Mouse (Mus musculus) hindbrain, embryonic 11.5 days (tissue): ENCODE results near the gene Ankrd23. TPM values are rescaled to one million over a fixed set of nuclear protein-coding genes. Genes with fewer than 3 reads are reported as not detected.

ENCODE experiments used
- ATAC-seq: fragments of 200-750 bp; cut with Nextera tagmentation; 2 replicates; pipeline ENCODE4 v1.8.0; 2017; ENCODE audit warnings: mild to moderate bottlenecking, moderate TSS enrichment, moderate library complexity; ENCODE audit not compliant: low FRiP score
- DNase-seq: peaks from one replicate; pipeline ENCODE4 v3.0.0-alpha.2; 2015; ENCODE audit warnings: low spot score
- H3K27ac ChIP-seq: fragments of 300-500 bp; sonication (generic); 2 replicates; pipeline ENCODE4 v1.5.1; 2014; ENCODE audit warnings: mild to moderate bottlenecking, low read depth, low read length
- H3K27me3 ChIP-seq: fragments of 300-500 bp; sonication (generic); 2 replicates; pipeline ENCODE4 v1.6.1; 2014; ENCODE audit warnings: mild to moderate bottlenecking, low read length, moderate library complexity, mixed read lengths; ENCODE audit not compliant: control insufficient read depth, insufficient read depth
- H3K36me3 ChIP-seq: fragments of 300-500 bp; sonication (generic); 2 replicates; pipeline ENCODE4 v1.6.1; 2014; ENCODE audit warnings: mild to moderate bottlenecking, low read length, moderate library complexity, mixed read lengths; ENCODE audit not compliant: control insufficient read depth, insufficient read depth
- H3K4me1 ChIP-seq: fragments of 300-500 bp; sonication (generic); replicated peaks from 2 replicates; pipeline ENCODE4 v1.6.1; 2014; ENCODE audit warnings: low read length, mixed read lengths; ENCODE audit not compliant: control insufficient read depth, insufficient read depth
- H3K4me2 ChIP-seq: fragments of 300-500 bp; sonication (generic); replicated peaks from 2 replicates; pipeline ENCODE4 v1.6.1; 2014; ENCODE audit warnings: mild to moderate bottlenecking, low read depth, low read length
- H3K4me3 ChIP-seq: fragments of 300-500 bp; sonication (generic); 2 replicates; pipeline ENCODE4 v1.5.1; 2014; ENCODE audit warnings: low read depth, low read length
- H3K9ac ChIP-seq: fragments of 300-500 bp; sonication (generic); 2 replicates; pipeline ENCODE4 v1.6.1; 2014; ENCODE audit warnings: low read depth, low read length
- H3K9me3 ChIP-seq: fragments of 300-500 bp; sonication (generic); 2 replicates; pipeline ENCODE4 v1.6.1; 2016; ENCODE audit warnings: low read length; ENCODE audit not compliant: control insufficient read depth
- WGBS: fragments of 180-500 bp; shearing (Covaris S2); extraction: QIAGEN DNeasy Blood & Tissue Kit; methylation state at CpG from one replicate; pipeline ENCODE4 v1.1.7; 2014; 5-methylcytosine and 5-hydroxymethylcytosine counted together
- polyA plus RNA-seq: library from polyadenylated mRNA; unstranded; fragments of >200 nt; fragmentation: Nextera tagmentation; extraction: Ambion mirVana; gene quantifications from 2 replicates; pipeline ENCODE4 v1.2.1, GENCODE M21; 2014

Gene Ankrd23
- polyA plus RNA-seq, 1 experiment from 2014 or later, result 6.8 TPM

GRCm38 (mm10) chr1:36533546-36533945 lies 3.1 kb downstream of the Ankrd23 start:
- 88% methylated on average over 6 of the region's 6 CpGs for WGBS
- DNase-seq (no peak), ATAC-seq (no peak)

GRCm38 (mm10) chr1:36531461-36531860 lies 5.2 kb downstream of the Ankrd23 start:
- WGBS, result 91% methylated on average over 12 of the region's 12 CpGs
- DNase-seq (no peak), ATAC-seq (no peak)
- H3K27me3 ChIP-seq, result no peaks in the 10 kb centered on the region
- H3K9me3 ChIP-seq, result no peaks in the 10 kb centered on the region
- H3K9ac ChIP-seq, result no peak overlapping the region
- H3K4me3 ChIP-seq, result no peak overlapping the region
- H3K27ac ChIP-seq, result no peak overlapping the region
- H3K36me3 ChIP-seq, result no peaks in the 10 kb centered on the region
- H3K4me1 ChIP-seq, result no peaks in the 10 kb centered on the region
- no peak overlapping the region for H3K4me2 ChIP-seq

More at GRCm38 (mm10) chr1:36533546-36533945, 3.1 kb downstream of the Ankrd23 start:
- Histone ChIP-seq H3K27ac (no peak overlapping the region), H3K9me3 (no peaks in the 10 kb centered on the region), H3K36me3 (no peaks in the 10 kb centered on the region), H3K4me1 (no peaks in the 10 kb centered on the region), H3K4me2 (no peak overlapping the region), H3K4me3 (no peak overlapping the region), H3K27me3 (no peaks in the 10 kb centered on the region), H3K9ac (no peak overlapping the region)

DNA sequence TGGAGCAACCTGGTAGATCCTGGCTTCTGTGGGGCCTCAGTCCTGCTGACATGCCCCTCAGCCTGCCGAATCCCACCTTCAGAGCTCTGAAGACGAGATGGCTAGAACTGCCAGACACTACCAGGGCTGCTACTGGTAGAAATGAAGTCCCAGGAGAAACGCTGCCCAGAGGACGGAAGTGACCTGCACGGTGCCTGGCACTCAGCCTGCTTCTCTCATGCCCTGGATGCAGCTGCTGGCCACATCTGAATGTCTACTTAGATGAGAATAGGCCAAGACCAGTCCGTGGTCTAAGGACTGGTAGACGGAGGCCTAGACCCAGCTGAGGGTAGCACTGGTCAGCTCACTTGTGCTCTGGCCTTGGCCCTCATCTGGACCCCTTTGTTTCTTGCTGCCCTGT lies 5.7 kb downstream of the Ankrd23 start:
- Histone ChIP-seq H3K27ac (no peak overlapping the region), H3K4me2 (no peak overlapping the region), H3K36me3 (no peaks in the 10 kb centered on the region), H3K4me1 (no peaks in the 10 kb centered on the region), H3K9ac (no peak overlapping the region), H3K27me3 (no peaks in the 10 kb centered on the region), H3K4me3 (no peak overlapping the region), H3K9me3 (no peaks in the 10 kb centered on the region)
- ATAC-seq, result no peak
- 95% methylated on average over 7 of the region's 7 CpGs for WGBS
- no peak for DNase-seq

- Histone ChIP-seq H3K27me3 (no peaks in the 10 kb centered on the region), H3K4me1 (no peaks in the 10 kb centered on the region), H3K36me3 (0 out of 2 replicates have a peak, but pooled peaks cover under 1% of the 10 kb centered on the region), H3K9me3 (no peaks in the 10 kb centered on the region), H3K4me3 (no peak overlapping the region), H3K4me2 (no peak overlapping the region), H3K9ac (no peak overlapping the region), H3K27ac (no peak overlapping the region)
- DNase-seq (no peak), ATAC-seq (no peak)
- WGBS, result 87% methylated on average over 8 of the region's 8 CpGs
Observed at GRCm38 (mm10) chr1:36530485-36530884, 6.2 kb downstream of the Ankrd23 start.

- WGBS, result 90% methylated on average over 4 of the region's 4 CpGs
- no peak overlapping the region for H3K9ac ChIP-seq
- no peak overlapping the region for H3K4me2 ChIP-seq
- 0 out of 2 replicates have a peak, but pooled peaks cover 3% of the 10 kb centered on the region for H3K36me3 ChIP-seq
- no peak for DNase-seq
- H3K9me3 ChIP-seq, result no peaks in the 10 kb centered on the region
- no peak for ATAC-seq
- H3K27ac ChIP-seq, result no peak overlapping the region
- no peak overlapping the region for H3K4me3 ChIP-seq
- no peaks in the 10 kb centered on the region for H3K27me3 ChIP-seq
- H3K4me1 ChIP-seq, result no peaks in the 10 kb centered on the region
Observed at GRCm38 (mm10) chr1:36529875-36530274, 6.8 kb downstream of the Ankrd23 start.

DNA sequence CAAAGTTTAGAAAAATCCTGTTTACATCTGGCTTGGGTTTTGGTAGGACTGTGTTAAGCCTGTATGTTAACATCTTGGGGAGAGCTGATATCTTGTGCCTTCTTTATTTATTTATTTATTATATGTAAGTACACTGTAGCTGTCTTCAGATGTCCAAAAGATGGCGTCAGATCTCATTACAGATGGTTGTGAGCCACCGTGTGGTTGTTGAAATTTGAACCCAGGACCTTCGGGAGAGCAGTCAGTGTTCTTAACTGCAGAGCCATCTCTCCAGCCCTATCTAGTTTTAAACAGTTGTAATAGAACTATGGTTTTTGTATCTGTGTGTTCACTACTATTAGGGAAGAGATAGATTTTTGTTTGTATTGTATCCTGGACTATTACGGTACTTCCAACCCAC lies 7.4 kb downstream of the Ankrd23 start:
- Histone ChIP-seq H3K9me3 (no peaks in the 10 kb centered on the region), H3K4me1 (no peaks in the 10 kb centered on the region), H3K27ac (no peak overlapping the region), H3K4me2 (no peak overlapping the region), H3K9ac (no peak overlapping the region), H3K36me3 (0 out of 2 replicates have a peak, but pooled peaks cover 3% of the 10 kb centered on the region), H3K27me3 (no peaks in the 10 kb centered on the region), H3K4me3 (no peak overlapping the region)
- ATAC-seq, result no peak
- DNase-seq, result no peak
- 88% methylated on average over 4 of the region's 4 CpGs for WGBS

- Histone ChIP-seq H3K27ac (peak overlapping the region; percentile 36; the same call in 1 of the 2 replicates), H3K36me3 (0 out of 2 replicates have a peak, but pooled peaks cover 3% of the 10 kb centered on the region), H3K4me1 (no peaks in the 10 kb centered on the region), H3K4me3 (no peak overlapping the region), H3K9ac (no peak overlapping the region), H3K9me3 (no peaks in the 10 kb centered on the region), H3K4me2 (no peak overlapping the region), H3K27me3 (no peaks in the 10 kb centered on the region)
- DNase-seq (peak; percentile 50), ATAC-seq (peak; percentile 56)
- WGBS, result 50% methylated on average over 1 of the region's 1 CpGs
Observed at GRCm38 (mm10) chr1:36528351-36528750, 8.3 kb downstream of the Ankrd23 start.

DNA sequence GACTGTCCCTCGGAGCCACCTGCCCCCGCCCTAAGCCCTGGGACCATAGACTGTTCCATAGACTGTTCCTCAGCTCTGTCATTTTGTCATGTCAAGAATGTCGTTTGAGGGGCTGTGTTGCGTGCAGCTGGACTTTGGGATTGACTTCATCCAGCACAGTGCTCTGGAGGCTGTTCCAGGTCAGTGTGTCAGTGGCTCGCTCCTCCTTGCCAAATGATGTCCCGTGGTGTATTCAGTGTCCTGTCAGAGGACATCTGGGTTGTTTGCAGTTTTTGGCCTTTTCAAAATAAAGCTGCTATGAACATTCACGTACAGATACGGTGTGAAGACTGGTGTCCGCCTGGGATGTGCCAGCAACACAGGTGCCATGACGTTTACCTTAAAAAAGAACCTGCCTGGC lies 9.8 kb downstream of the Ankrd23 start:
- Histone ChIP-seq H3K36me3 (0 out of 2 replicates have a peak, but pooled peaks cover 3% of the 10 kb centered on the region), H3K27ac (no peak overlapping the region), H3K9ac (no peak overlapping the region), H3K27me3 (no peaks in the 10 kb centered on the region), H3K4me1 (no peaks in the 10 kb centered on the region), H3K4me3 (no peak overlapping the region), H3K9me3 (no peaks in the 10 kb centered on the region), H3K4me2 (no peak overlapping the region)
- 91% methylated on average over 10 of the region's 10 CpGs for WGBS
- DNase-seq (no peak), ATAC-seq (no peak)

GRCm38 (mm10) chr1:36525774-36526173 lies 10.9 kb downstream of the Ankrd23 start:
- no peak for ATAC-seq
- Histone ChIP-seq H3K9me3 (no peaks in the 10 kb centered on the region), H3K27me3 (no peaks in the 10 kb centered on the region), H3K4me2 (no peak overlapping the region), H3K36me3 (0 out of 2 replicates have a peak, but pooled peaks cover 7% of the 10 kb centered on the region), H3K4me1 (no peaks in the 10 kb centered on the region), H3K4me3 (no peak overlapping the region), H3K27ac (no peak overlapping the region), H3K9ac (no peak overlapping the region)
- 90% methylated on average over 12 of the region's 12 CpGs for WGBS
- DNase-seq, result no peak
